8 mouse cellular contexts compared by ENCODE assay signal in the genomic region with DNA sequence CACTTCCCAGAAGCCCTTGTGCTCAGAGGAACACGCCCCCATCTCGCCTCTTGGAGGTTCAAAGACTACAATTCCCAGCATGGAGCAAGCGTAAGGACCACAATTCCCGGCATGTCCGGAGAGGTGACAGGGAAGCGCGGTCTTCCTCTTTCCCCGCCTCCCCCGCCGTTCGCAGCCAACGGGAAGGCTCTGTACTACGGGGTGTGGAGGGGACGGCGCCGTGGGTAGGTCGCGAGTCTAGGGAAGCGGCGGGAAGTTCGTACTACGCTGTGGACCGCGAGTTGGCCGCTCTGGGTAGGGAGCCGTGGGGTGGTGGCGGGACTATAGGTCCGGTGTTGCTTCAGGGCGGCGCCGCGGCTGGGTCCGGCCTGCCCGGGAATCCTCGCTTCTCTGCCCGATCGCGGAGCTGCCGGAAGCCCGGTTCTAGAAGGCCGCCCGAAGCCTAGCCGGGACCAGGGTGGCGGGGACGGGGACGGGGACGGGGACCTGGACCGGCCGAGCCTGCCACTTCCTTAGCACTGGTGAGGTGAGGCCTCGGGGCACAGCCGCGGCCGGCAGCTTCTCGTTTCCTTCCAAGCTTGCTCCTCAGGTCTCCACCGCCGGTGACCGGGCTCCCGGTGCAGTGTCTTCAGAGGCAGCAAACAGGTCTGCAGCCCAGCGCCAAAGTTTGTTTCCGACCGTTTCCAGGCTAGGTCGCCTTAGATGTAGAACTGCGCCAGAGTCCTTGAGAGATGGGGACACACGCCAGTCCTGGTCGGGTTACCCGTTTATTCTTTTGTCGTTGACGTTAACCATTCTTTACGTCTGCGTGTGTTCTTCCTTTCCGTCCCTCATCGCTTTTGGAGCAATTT. TPM values are rescaled to one million over a fixed set of nuclear protein-coding genes. Genes with fewer than 3 reads are reported as not detected.
DNase-seq lines count a peak whose midpoint lies in the region; ATAC-seq and TF ChIP-seq lines count a peak whose summit lies in the region.

A gene (plus strand): TSS at position 164 of the 851 bp plus-strand sequence.

- peak; percentile 98 for DNase-seq in MEL (ENCODE audit: low read depth, low spot score)
- DNase-seq in cerebellum, adult 2 months = peak; percentile 95 to 98
- DNase-seq in forebrain, postnatal 0 days = peak; percentile 98
- DNase-seq in heart, postnatal 4 days = peak; percentile 96
- peak; percentile 96 to 98 for DNase-seq in layer of hippocampus, adult 8-10 months (ENCODE audit: low spot score in 2 of 2)
- peak; percentile 96 for DNase-seq in ovary, adult 18-20 months (ENCODE audit: low spot score)
- peak; percentile 92 for DNase-seq in thymus, postnatal 0 days (ENCODE audit: low spot score)

- peaks cover 3 to 19% of the 10 kb centered on the region in 2 experiments for H3K36me3 ChIP-seq in MEL (ENCODE audit: control insufficient read depth in 1 of 2, insufficient read depth in 2 of 2, low read length in 2 of 2)
- no peaks in the 10 kb centered on the region for H3K36me3 ChIP-seq in forebrain, postnatal 0 days (ENCODE audit: insufficient read depth)
- H3K36me3 ChIP-seq in lung, embryonic 15.5 days = no peaks in the 10 kb centered on the region

- no peaks in the 10 kb centered on the region for H3K27me3 ChIP-seq in MEL (ENCODE audit: control insufficient read depth in 1 of 2, insufficient read depth in 2 of 2, low read length in 2 of 2)
- H3K27me3 ChIP-seq in cerebellum, adult 2 months (ENCODE audit: control insufficient read depth, insufficient read depth, low read length) = no peaks in the 10 kb centered on the region
- no peaks in the 10 kb centered on the region for H3K27me3 ChIP-seq in forebrain, postnatal 0 days (ENCODE audit: insufficient read depth, low read length)
- no peaks in the 10 kb centered on the region for H3K27me3 ChIP-seq in lung, embryonic 15.5 days

- H3K4me3 ChIP-seq in MEL (ENCODE audit: control insufficient read depth in 1 of 2, insufficient read depth in 1 of 2, low read depth in 2 of 2, low read length in 2 of 2) = peak within 1 kb of the TSS; percentile 89 to 99
- peak within 1 kb of the TSS; percentile 63 for H3K4me3 ChIP-seq in cerebellum, adult 2 months (replicated peaks; ENCODE audit: insufficient read depth, low read depth, low read length)
- peak within 1 kb of the TSS; percentile 82 for H3K4me3 ChIP-seq in forebrain, postnatal 0 days (ENCODE audit: low read depth, low read length)
- H3K4me3 ChIP-seq in lung, embryonic 15.5 days = peak within 1 kb of the TSS; percentile 83

- no peak for TF ChIP-seq EP300 in MEL (IDR thresholded peaks at IDR 0.05; ENCODE audit: low read depth in 1 of 2, low read length in 2 of 2)

- TF ChIP-seq RAD21 in MEL (IDR thresholded peaks at IDR 0.05; ENCODE audit: low read depth, low read length) = no peak

- under 1% methylated on average over 72 of the region's 72 CpGs for WGBS in cerebellum, adult 2 months
- WGBS in forebrain, postnatal 0 days = 2% methylated on average over 72 of the region's 72 CpGs
- WGBS in lung, embryonic 15.5 days = under 1% methylated on average over 71 of the region's 72 CpGs

- peak within 1 kb of the TSS; percentile 97 for H3K9ac ChIP-seq in MEL (ENCODE audit: control insufficient read depth, low read depth, low read length, poor library complexity, severe bottlenecking)
- peak within 1 kb of the TSS; percentile 48 for H3K9ac ChIP-seq in forebrain, postnatal 0 days
- H3K9ac ChIP-seq in lung, embryonic 15.5 days = peak within 1 kb of the TSS; percentile 85

- H3K9me3 ChIP-seq in MEL (replicated peaks; ENCODE audit: insufficient read depth, low read length) = no peaks in the 10 kb centered on the region
- H3K9me3 ChIP-seq in forebrain, postnatal 0 days (ENCODE audit: low read length) = no peaks in the 10 kb centered on the region
- H3K9me3 ChIP-seq in lung, embryonic 15.5 days = no peaks in the 10 kb centered on the region; the same call in 1 of the 2 replicates

- H3K79me2 ChIP-seq in MEL (ENCODE audit: control insufficient read depth, insufficient read depth, low read length, poor library complexity) = peaks cover 40% of the 10 kb centered on the region

- TF ChIP-seq CTCF in MEL (IDR thresholded peaks at IDR 0.05 in 2 of 3, conservative IDR thresholded peaks at IDR 0.05 in 1 of 3; ENCODE audit: control insufficient read depth in 1 of 3, insufficient read depth in 1 of 3, low read depth in 2 of 3, low read length in 3 of 3, poor library complexity in 1 of 3, severe bottlenecking in 1 of 3) = no peak
- no peak for TF ChIP-seq CTCF in cerebellum, adult 2 months (IDR thresholded peaks at IDR 0.05; ENCODE audit: borderline replicate concordance, insufficient read depth, low read depth, low read length)
- peak; percentile 11; the same call in 1 of the 2 replicates for TF ChIP-seq CTCF in forebrain, postnatal 0 days (IDR thresholded peaks at IDR 0.05; ENCODE audit: low read depth)

- H3K4me1 ChIP-seq in MEL (ENCODE audit: control insufficient read depth in 1 of 2, insufficient read depth in 2 of 2, low read length in 2 of 2) = peaks cover 5 to 33% of the 10 kb centered on the region in 2 experiments
- H3K4me1 ChIP-seq in cerebellum, adult 2 months (ENCODE audit: control insufficient read depth, insufficient read depth, low read length) = 0 out of 2 replicates have a peak, but pooled peaks cover 4% of the 10 kb centered on the region
- H3K4me1 ChIP-seq in forebrain, postnatal 0 days (ENCODE audit: insufficient read depth) = peaks cover 3% of the 10 kb centered on the region; the same call in 1 of the 2 replicates
- H3K4me1 ChIP-seq in lung, embryonic 15.5 days = no peaks in the 10 kb centered on the region

- peak within 1 kb of the TSS; percentile 60 for H3K4me2 ChIP-seq in forebrain, postnatal 0 days (ENCODE audit: low read depth)
- H3K4me2 ChIP-seq in lung, embryonic 15.5 days = peak within 1 kb of the TSS; percentile 74

- H3K27ac ChIP-seq in MEL (ENCODE audit: control insufficient read depth, low read depth, low read length) = peak within 1 kb of the TSS; percentile 71
- H3K27ac ChIP-seq in cerebellum, adult 2 months (ENCODE audit: insufficient read depth, low read length) = no peak within 1 kb of the TSS
- H3K27ac ChIP-seq in forebrain, postnatal 0 days (ENCODE audit: low read depth, low read length) = peak within 1 kb of the TSS; percentile 66
- peak within 1 kb of the TSS; percentile 68 for H3K27ac ChIP-seq in lung, embryonic 15.5 days

- TF ChIP-seq POLR2A in MEL (IDR thresholded peaks at IDR 0.05; ENCODE audit: control insufficient read depth in 1 of 2, insufficient read depth in 1 of 2, low read depth in 1 of 2, low read length in 2 of 2, poor library complexity in 1 of 2) = peak; percentile 83 to 89
- no peak for TF ChIP-seq POLR2A in cerebellum, adult 2 months (IDR thresholded peaks at IDR 0.05; ENCODE audit: borderline replicate concordance, insufficient read depth, low read length)

- peak; percentile 100 for ATAC-seq in forebrain, postnatal 0 days
- peak; percentile 100 for ATAC-seq in lung, embryonic 15.5 days (ENCODE audit: borderline replicate concordance, extremely low read depth, low FRiP score, low TSS enrichment)

TF ChIP-seq in MEL, 35 proteins besides CTCF, POLR2A, EP300 and RAD21 (continues in another document):
- TF ChIP-seq NELFE (IDR thresholded peaks at IDR 0.05; ENCODE audit: low read depth, low read length) (peak; percentile 81), MEF2A (IDR thresholded peaks at IDR 0.05; ENCODE audit: extremely low read depth, insufficient replicate concordance, low read depth, low read length, poor library complexity, severe bottlenecking) (no peak), KAT2A (conservative IDR thresholded peaks at IDR 0.05; ENCODE audit: low read depth, low read length) (peak; percentile 98), E2F4 (IDR thresholded peaks at IDR 0.05; ENCODE audit: borderline replicate concordance, low read depth, low read length) (0 out of 2 replicates have a peak, but pooled peaks have one; percentile 49), GATA1 (IDR thresholded peaks at IDR 0.05; ENCODE audit: low read depth, low read length) (no peak), USF2 (IDR thresholded peaks at IDR 0.05; ENCODE audit: borderline replicate concordance in 1 of 2, insufficient read depth in 1 of 2, low read depth in 1 of 2, low read length in 2 of 2) (no peak), CHD1 (IDR thresholded peaks at IDR 0.05; ENCODE audit: low read depth, low read length) (no peak), USF1 (IDR thresholded peaks at IDR 0.05; ENCODE audit: low read depth, low read length) (0 out of 2 replicates have a peak, but pooled peaks have one; percentile 29), MXI1 (IDR thresholded peaks at IDR 0.05; ENCODE audit: low read depth, low read length) (peak; percentile 61), MAZ (IDR thresholded peaks at IDR 0.05; ENCODE audit: low read depth, low read length) (no peak), JUND (IDR thresholded peaks at IDR 0.05; ENCODE audit: low read depth, low read length) (no peak), UBTF (IDR thresholded peaks at IDR 0.05; ENCODE audit: borderline replicate concordance, insufficient read depth, low read depth, low read length) (no peak), CHD2 (IDR thresholded peaks at IDR 0.05; ENCODE audit: low read length) (peak; percentile 70), SMC3 (IDR thresholded peaks at IDR 0.05; ENCODE audit: low read depth, low read length) (no peak), MAFK (IDR thresholded peaks at IDR 0.05; ENCODE audit: borderline replicate concordance, low read depth, low read length) (no peak), POLR2AphosphoS5 (IDR thresholded peaks at IDR 0.05; ENCODE audit: borderline replicate concordance, low read depth, low read length) (no peak), BHLHE40 (IDR thresholded peaks at IDR 0.05; ENCODE audit: borderline replicate concordance, low read depth, low read length) (no peak), NRF1 (IDR thresholded peaks at IDR 0.05; ENCODE audit: insufficient read depth, low read depth, low read length, poor library complexity, severe bottlenecking) (peak; percentile 43; the same call in 1 of the 2 replicates), ZC3H11A (IDR thresholded peaks at IDR 0.05; ENCODE audit: low read depth, low read length) (no peak), POLR2AphosphoS2 (IDR thresholded peaks at IDR 0.05; ENCODE audit: low read length) (peak; percentile 71; the same call in 1 of the 2 replicates)

RNA-seq across cellular contexts. Expression of the gene that starts here (rescaled TPM):
- 95.2 and 101 TPM in 2 replicates for total RNA-seq in MEL (2012; rRNA removed)
- 100 to 1,000 TPM in 1 of 2 experiments, 10 to 100 TPM in 1; 87.0 to 144 TPM for polyA plus RNA-seq in MEL (2012; ENCODE audit: insufficient read depth in 1 of 2, insufficient read length in 2 of 2, low read depth in 1 of 2, low replicate concordance in 2 of 2, missing spikeins in 1 of 2)
- 12.9 TPM in 2 replicates for polyA plus RNA-seq in cerebellum, adult 2 months (2012; rRNA removed)
- 30.5 and 34.9 TPM in 2 replicates for total RNA-seq in forebrain, postnatal 0 days (2014; rRNA removed)
- polyA plus RNA-seq in forebrain, postnatal 0 days (2015; fragmentation: Nextera tagmentation; extraction: Ambion mirVana) = 50.5 and 51.5 TPM in 2 replicates
- total RNA-seq in heart, postnatal 4 days (2021) = 10 to 100 TPM; 26.4 to 28.0 TPM
- 10 to 100 TPM; 15.5 to 21.1 (median 17.4) TPM for total RNA-seq in layer of hippocampus, adult 8-10 months (2022)
- 76.3 and 80.6 TPM in 2 replicates for polyA plus RNA-seq in lung, embryonic 15.5 days (2015; fragmentation: Nextera tagmentation; extraction: Ambion mirVana)
- 112 and 116 TPM in 2 replicates for polyA plus RNA-seq in thymus, postnatal 0 days (2015; fragmentation: Nextera tagmentation; extraction: Ambion mirVana)
